Mouse (Mus musculus) heart, embryonic 13.5 days (tissue): ENCODE results near the gene Smpdl3b. TPM values are rescaled to one million over a fixed set of nuclear protein-coding genes. Genes with fewer than 3 reads are reported as not detected.
"Not testable (repeated sequence)": the region's sequence is repeated elsewhere in the genome, so short reads cannot be mapped to it uniquely, and the experiment has no call there.

Experiments
- ATAC-seq: fragments of 200-750 bp; cut with Nextera tagmentation; 2 replicates; pipeline ENCODE4 v1.8.0; 2017; ENCODE audit warnings: moderate TSS enrichment; ENCODE audit not compliant: insufficient number of reproducible peaks, low FRiP score, low TSS enrichment; ENCODE audit errors: extremely low read depth
- H3K27ac ChIP-seq: fragments of 300-500 bp; sonication (generic); replicated peaks from 2 replicates; pipeline ENCODE4 v1.5.1; 2015; ENCODE audit warnings: moderate library complexity, mild to moderate bottlenecking, inconsistent platforms
- H3K27me3 ChIP-seq: fragments of 300-500 bp; sonication (generic); replicated peaks from 2 replicates; pipeline ENCODE4 v1.6.1; 2015; ENCODE audit warnings: mild to moderate bottlenecking, inconsistent platforms
- H3K36me3 ChIP-seq: fragments of 300-500 bp; sonication (generic); 2 replicates; pipeline ENCODE4 v1.6.1; 2015; ENCODE audit warnings: mild to moderate bottlenecking, inconsistent platforms
- H3K4me1 ChIP-seq: fragments of 300-500 bp; sonication (generic); 2 replicates; pipeline ENCODE4 v1.6.1; 2015; ENCODE audit warnings: inconsistent platforms
- H3K4me2 ChIP-seq: fragments of 300-500 bp; sonication (generic); 2 replicates; pipeline ENCODE4 v1.6.1; 2015; ENCODE audit warnings: inconsistent platforms, mild to moderate bottlenecking, moderate library complexity
- H3K4me3 ChIP-seq: fragments of 300-500 bp; sonication (generic); 2 replicates; pipeline ENCODE4 v1.5.1; 2015; ENCODE audit warnings: moderate library complexity, mild to moderate bottlenecking, inconsistent platforms
- H3K9ac ChIP-seq: fragments of 300-500 bp; sonication (generic); 2 replicates; pipeline ENCODE4 v1.6.1; 2015; ENCODE audit warnings: inconsistent platforms, mild to moderate bottlenecking, moderate library complexity
- H3K9me3 ChIP-seq: fragments of 300-500 bp; sonication (generic); 2 replicates; pipeline ENCODE4 v1.6.1; 2016; ENCODE audit warnings: inconsistent platforms
- WGBS: fragments of 180-500 bp; shearing (Covaris S2); methylation state at CpG from one replicate; pipeline ENCODE4 v1.1.7; 2015; ENCODE audit warnings: mixed read lengths; 5-methylcytosine and 5-hydroxymethylcytosine counted together
- polyA plus RNA-seq: library from polyadenylated mRNA; unstranded; fragments of >200 nt; fragmentation: Nextera tagmentation; extraction: Ambion mirVana; gene quantifications from 2 replicates; pipeline ENCODE4 v1.2.1, GENCODE M21; 2015

The Smpdl3b gene
- polyA plus RNA-seq, 1 experiment from 2014 or later = 6.1 TPM

GRCm38 (mm10) chr4:132749258-132749982 lies 7.6 kb downstream of the Smpdl3b start:
- Histone ChIP-seq H3K36me3 (no peaks in the 10 kb centered on the region), H3K9ac (no peak overlapping the region), H3K4me2 (no peak overlapping the region), H3K27me3 (no peaks in the 10 kb centered on the region), H3K4me3 (no peak overlapping the region), H3K4me1 (peaks cover 9% of the 10 kb centered on the region), H3K27ac (no peak overlapping the region), H3K9me3 (no peaks in the 10 kb centered on the region)
- WGBS = 74% methylated on average over 6 of the region's 6 CpGs
- no peak for ATAC-seq

- no peaks in the 10 kb centered on the region for H3K36me3 ChIP-seq
Observed at GRCm38 (mm10) chr4:132748778-132749177, 8.3 kb downstream of the Smpdl3b start.

GRCm38 (mm10) chr4:132747664-132748259 lies 9.3 kb downstream of the Smpdl3b start:
- no peak overlapping the region for H3K9ac ChIP-seq
- no peak overlapping the region for H3K4me3 ChIP-seq
- H3K9me3 ChIP-seq = no peaks in the 10 kb centered on the region
- H3K27me3 ChIP-seq = no peaks in the 10 kb centered on the region
- peak overlapping the region; percentile 27 for H3K4me2 ChIP-seq
- H3K27ac ChIP-seq = peak overlapping the region; percentile 46
- peaks cover 13% of the 10 kb centered on the region for H3K4me1 ChIP-seq
- no peaks in the 10 kb centered on the region for H3K36me3 ChIP-seq
- ATAC-seq = no peak
- WGBS = 42% methylated on average over 9 of the region's 9 CpGs

More at GRCm38 (mm10) chr4:132748778-132749177, 8.3 kb downstream of the Smpdl3b start:
- WGBS = 92% methylated on average over 4 of the region's 4 CpGs
- H3K4me3 ChIP-seq = no peak overlapping the region
- H3K9me3 ChIP-seq = no peaks in the 10 kb centered on the region
- no peak for ATAC-seq
- H3K9ac ChIP-seq = no peak overlapping the region
- no peaks in the 10 kb centered on the region for H3K27me3 ChIP-seq
- H3K4me1 ChIP-seq = peaks cover 15% of the 10 kb centered on the region
- H3K4me2 ChIP-seq = no peak overlapping the region
- no peak overlapping the region for H3K27ac ChIP-seq

- Histone ChIP-seq H3K9ac (no peak overlapping the region), H3K4me2 (peak overlapping the region; percentile 27; the same call in 1 of the 2 replicates), H3K4me3 (no peak overlapping the region), H3K9me3 (no peaks in the 10 kb centered on the region), H3K27me3 (no peaks in the 10 kb centered on the region), H3K36me3 (no peaks in the 10 kb centered on the region), H3K27ac (peak overlapping the region; percentile 46), H3K4me1 (peaks cover 13% of the 10 kb centered on the region)
- no peak for ATAC-seq
- 80% methylated on average over 9 of the region's 9 CpGs for WGBS
Observed at GRCm38 (mm10) chr4:132746911-132747517, 10.0 kb downstream of the Smpdl3b start.

- Histone ChIP-seq H3K36me3 (no peaks in the 10 kb centered on the region), H3K4me1 (peaks cover 13% of the 10 kb centered on the region), H3K9ac (no peak overlapping the region), H3K9me3 (no peaks in the 10 kb centered on the region), H3K27ac (no peak overlapping the region; the same call in 1 of the 2 replicates), H3K4me2 (no peak overlapping the region), H3K4me3 (no peak overlapping the region), H3K27me3 (no peaks in the 10 kb centered on the region)
- 50% methylated on average over 11 of the region's 11 CpGs for WGBS
- no peak for ATAC-seq
Observed at GRCm38 (mm10) chr4:132743992-132744911, 12.8 kb downstream of the Smpdl3b start.

- 84% methylated on average over 7 of the region's 7 CpGs for WGBS
- Histone ChIP-seq H3K9me3 (no peaks in the 10 kb centered on the region), H3K4me3 (no peak overlapping the region), H3K4me2 (no peak overlapping the region), H3K9ac (no peak overlapping the region), H3K4me1 (peaks cover 13% of the 10 kb centered on the region), H3K36me3 (no peaks in the 10 kb centered on the region), H3K27me3 (no peaks in the 10 kb centered on the region), H3K27ac (no peak overlapping the region)
- ATAC-seq = no peak
Observed at GRCm38 (mm10) chr4:132741491-132741890, 15.6 kb downstream of the Smpdl3b start.

- not testable (repeated sequence) for H3K36me3 ChIP-seq, H3K27ac ChIP-seq, H3K4me2 ChIP-seq, H3K9ac ChIP-seq, H3K4me1 ChIP-seq, H3K27me3 ChIP-seq, H3K9me3 ChIP-seq, H3K4me3 ChIP-seq, ATAC-seq
- 79% methylated on average over 9 of the region's 9 CpGs for WGBS
Observed at GRCm38 (mm10) chr4:132737154-132737553, 19.9 kb downstream of the Smpdl3b start.

GRCm38 (mm10) chr4:132735894-132736293 lies 21.2 kb downstream of the Smpdl3b start:
- peaks cover 11% of the 10 kb centered on the region for H3K4me1 ChIP-seq
- H3K4me2 ChIP-seq = no peak overlapping the region
- H3K9ac ChIP-seq = no peak overlapping the region
- ATAC-seq = no peak
- H3K9me3 ChIP-seq = no peaks in the 10 kb centered on the region
- H3K27me3 ChIP-seq = no peaks in the 10 kb centered on the region
- H3K36me3 ChIP-seq = no peaks in the 10 kb centered on the region
- no peak overlapping the region for H3K4me3 ChIP-seq
- no peak overlapping the region for H3K27ac ChIP-seq
- whole genome bisulfite sequencing = 52% methylated on average over 3 of the region's 3 CpGs

- ATAC-seq = no peak
- Histone ChIP-seq H3K4me1 (peaks cover 11% of the 10 kb centered on the region), H3K4me3 (no peak overlapping the region), H3K9ac (no peak overlapping the region), H3K4me2 (no peak overlapping the region), H3K27me3 (no peaks in the 10 kb centered on the region), H3K27ac (no peak overlapping the region), H3K9me3 (no peaks in the 10 kb centered on the region), H3K36me3 (no peaks in the 10 kb centered on the region)
- 73% methylated on average over 2 of the region's 2 CpGs for whole genome bisulfite sequencing
Observed at GRCm38 (mm10) chr4:132735389-132735788, 21.7 kb downstream of the Smpdl3b start.

- Histone ChIP-seq H3K4me1 (peaks cover 11% of the 10 kb centered on the region), H3K36me3 (no peaks in the 10 kb centered on the region), H3K4me3 (no peak overlapping the region), H3K9ac (no peak overlapping the region), H3K4me2 (no peak overlapping the region), H3K27ac (no peak overlapping the region), H3K9me3 (no peaks in the 10 kb centered on the region), H3K27me3 (no peaks in the 10 kb centered on the region)
- 86% methylated on average over 2 of the region's 2 CpGs for WGBS
- ATAC-seq = no peak
Observed at GRCm38 (mm10) chr4:132734766-132735165, 22.3 kb downstream of the Smpdl3b start.
